Mouse (Mus musculus) regulatory T cell (primary cell): Measurements from ENCODE around the gene Cdkl3.

Source experiments
- in situ Hi-C: fragments of 300-600 bp; cut with MboI, MseI; formaldehyde crosslinking; loops from one replicate; pipeline ENCODE4 v1.15.1; 2025; ENCODE audit warnings: high pct_unique_total_duplicates

The Cdkl3 gene

DNA sequence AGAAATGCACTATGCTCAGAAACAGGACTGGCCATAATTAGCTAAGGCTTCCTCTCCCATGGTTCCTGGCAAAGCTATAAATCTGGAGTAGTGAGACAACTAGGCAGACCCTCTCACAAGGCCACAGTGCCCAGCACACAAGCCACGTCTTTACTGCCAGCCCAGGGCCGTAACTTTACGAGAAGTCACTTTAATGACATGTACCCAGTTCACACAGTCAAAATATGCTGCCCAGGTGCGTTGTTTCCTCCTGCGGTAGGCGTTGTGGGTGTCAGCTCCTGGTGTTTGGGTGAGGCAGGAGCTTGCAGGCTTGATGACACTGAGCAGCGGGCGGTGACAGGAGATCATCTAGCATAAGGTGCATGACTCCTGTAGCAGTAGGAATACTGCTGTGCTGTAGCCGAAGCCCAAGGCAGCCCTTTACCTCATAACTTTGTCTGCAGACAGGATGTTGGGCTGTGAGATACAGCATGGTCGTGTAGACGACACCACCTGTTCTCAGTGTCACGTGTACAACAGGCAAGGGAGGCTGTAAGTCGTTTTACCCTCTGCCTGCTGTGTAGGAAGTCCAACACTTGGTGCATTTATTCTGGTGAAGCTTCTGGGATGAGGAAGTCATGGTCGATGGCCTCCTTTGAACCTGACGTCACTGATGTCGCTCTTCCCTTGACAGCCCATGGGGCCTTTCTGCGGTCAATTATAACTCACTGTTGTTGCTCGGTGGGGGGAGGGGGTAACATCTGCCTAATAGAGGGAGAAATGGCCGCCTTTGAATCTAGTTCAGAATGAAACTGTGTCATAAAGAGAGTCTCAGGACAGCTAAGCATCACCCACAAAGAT, 72.0 kb downstream of the Cdkl3 start:
- in situ Hi-C loops = no loop called here

- in situ Hi-C loops = no loop called here
Measured at GRCm38 (mm10) chr11:52076742-52077352, 72.8 kb downstream of the Cdkl3 start.

GRCm38 (mm10) chr11:52077939-52078338, 73.9 kb downstream of the Cdkl3 start:
- in situ Hi-C loops = no loop called here

- in situ Hi-C loops = no loop called here
Measured at GRCm38 (mm10) chr11:52079978-52080377, 76.0 kb downstream of the Cdkl3 start.

DNA sequence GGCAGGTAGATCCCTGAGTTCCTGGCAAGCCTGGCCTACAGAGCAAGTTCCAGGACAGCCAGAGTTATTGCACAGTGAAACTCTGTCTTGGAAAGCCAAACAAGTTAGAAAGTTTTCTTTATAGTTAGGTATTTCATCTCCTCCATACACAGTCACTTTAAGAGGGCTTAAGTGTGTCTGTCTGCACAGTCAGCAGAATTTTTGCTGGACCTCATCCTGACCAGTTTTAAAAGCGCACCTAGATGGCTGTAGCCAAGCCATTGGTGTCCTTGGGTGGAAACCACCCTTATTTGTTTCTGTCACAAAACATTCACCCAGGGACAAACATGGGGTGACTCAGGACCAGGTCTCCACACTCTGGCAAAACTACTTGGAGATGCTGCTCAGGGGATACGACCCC, 76.6 kb downstream of the Cdkl3 start:
- in situ Hi-C loops = no loop called here

- in situ Hi-C loops = no loop called here
Measured at GRCm38 (mm10) chr11:52085857-52086203, 81.8 kb downstream of the Cdkl3 start.

DNA sequence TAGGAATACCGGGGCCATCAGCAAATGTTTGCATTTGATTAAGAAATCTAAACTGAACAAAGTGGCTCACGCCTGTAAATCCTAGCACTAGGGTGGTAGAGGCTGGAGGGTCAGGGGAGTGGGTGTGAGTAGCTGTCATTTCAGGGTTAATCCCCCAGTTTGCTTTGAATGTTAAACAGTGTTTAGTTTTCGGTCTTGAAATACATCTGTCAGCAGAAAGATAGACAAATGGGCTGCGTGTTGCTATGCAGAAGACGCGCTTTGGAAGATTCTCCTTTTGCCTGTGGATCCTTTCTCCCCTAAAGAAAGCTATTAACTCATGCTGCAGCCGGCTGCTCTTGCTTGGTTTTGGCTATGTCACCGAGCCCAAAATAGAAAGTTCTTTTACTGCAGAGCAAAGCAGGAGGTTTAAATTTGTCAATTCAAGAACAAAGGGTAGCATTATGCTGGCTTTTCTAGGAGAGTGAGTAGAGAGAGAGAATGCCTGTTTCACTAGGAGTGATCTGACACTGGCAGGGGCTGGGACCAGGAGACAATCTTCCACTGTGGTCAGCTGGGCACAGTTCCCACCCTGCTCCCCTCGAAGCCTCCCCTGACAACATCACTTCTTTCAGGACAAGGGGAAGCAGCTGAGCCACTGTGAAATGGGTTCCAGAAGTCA, 82.3 kb downstream of the Cdkl3 start:
- in situ Hi-C loops = no loop called here

DNA sequence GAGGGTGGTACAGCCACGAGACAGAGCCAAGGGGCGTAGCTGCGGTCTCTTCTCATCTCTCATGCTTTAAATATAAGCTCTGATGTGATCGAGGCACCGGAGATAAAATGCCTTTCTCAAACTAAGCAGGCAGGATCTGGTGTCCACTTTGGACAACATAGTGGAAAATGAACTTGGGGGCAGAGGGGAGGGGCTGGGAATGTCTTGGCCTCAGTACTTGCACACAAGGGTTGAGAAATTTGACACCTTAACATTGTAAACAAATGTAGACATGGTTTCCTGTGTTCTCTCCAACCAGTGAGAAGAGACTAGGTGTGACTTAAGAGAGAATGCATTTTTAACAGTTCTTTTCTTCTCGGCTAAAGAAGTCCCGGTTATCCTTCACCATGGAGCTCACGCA, 85.3 kb downstream of the Cdkl3 start:
- in situ Hi-C loops = no loop called here

GRCm38 (mm10) chr11:52091261-52091660, 87.2 kb downstream of the Cdkl3 start:
- in situ Hi-C loops = no loop called here

DNA sequence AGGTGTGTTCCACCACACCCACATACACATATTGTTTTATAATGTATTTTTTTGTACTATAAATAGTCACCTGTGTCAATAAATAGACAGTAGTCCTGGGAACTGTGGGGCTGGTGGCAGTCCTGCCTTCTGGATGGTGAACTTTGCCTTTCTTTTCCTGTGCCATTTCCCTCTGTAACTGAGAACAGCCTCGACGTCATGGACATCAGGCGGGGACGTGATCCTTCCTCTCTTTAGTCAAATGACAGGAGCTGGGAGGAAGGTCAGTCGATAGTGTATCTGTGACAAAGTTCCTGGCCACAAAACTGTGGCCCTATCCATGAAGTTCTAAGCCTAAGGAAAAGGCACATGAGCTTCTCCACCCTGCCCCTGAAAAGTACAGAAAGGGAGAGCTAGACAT, 90.5 kb downstream of the Cdkl3 start:
- in situ Hi-C loops = no loop called here

DNA sequence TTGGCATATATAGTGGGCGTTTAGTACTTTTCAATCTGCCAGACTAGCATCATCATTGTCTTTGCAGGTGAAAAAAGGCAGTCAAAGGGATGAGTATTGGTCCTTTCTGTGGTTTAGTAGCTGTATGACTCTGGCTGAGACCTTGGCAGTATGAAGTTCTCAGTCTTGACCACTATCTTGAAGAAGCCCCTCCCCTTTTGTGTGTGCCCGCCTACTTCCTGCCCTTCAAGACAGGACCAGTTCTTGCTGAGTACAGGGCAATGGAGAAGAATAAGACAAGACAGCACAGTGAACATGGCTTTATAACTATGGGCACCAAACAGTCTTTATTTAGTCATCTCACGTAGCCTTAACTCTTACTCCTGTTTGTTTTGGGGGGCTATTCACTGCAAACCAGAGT, 93.0 kb downstream of the Cdkl3 start:
- in situ Hi-C loops = no loop called here

GRCm38 (mm10) chr11:52097596-52097995, 93.6 kb downstream of the Cdkl3 start:
- in situ Hi-C loops = no loop called here

DNA sequence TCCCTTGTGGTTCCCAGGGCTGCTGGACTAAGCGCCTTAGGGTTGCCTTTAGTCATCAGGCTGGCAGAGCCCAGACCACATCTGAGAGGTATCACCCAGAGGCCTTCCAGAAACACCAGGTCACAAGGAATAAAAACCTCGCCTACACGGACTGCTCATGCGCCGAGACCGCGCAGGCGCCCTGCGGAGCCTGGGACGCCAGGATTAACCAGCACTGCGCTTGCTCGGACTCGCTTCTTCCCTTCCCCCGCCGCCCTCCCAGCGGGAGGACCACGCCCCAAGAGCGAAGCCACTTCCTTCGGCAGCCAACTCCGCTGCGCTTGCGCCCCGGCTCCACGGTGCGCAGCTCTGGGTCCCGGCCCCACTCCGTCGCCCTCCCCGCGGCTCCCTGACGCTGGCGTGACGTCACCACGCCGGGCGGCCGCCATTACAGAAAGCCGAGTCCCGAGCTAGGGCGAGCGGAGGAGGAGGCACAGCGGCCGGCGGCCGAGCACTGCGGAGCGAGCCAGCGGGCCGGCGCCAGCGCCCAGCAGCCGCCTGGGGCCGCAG, 94.5 kb downstream of the Cdkl3 start, which contains the start of gene Ppp2ca:
Gene Ppp2ca, plus strand, starts transcription at position 284 of the 549 bp plus-strand sequence.
- in situ Hi-C loops = no loop called here

GRCm38 (mm10) chr11:52099031-52099761, 95.2 kb downstream of the Cdkl3 start:
- in situ Hi-C loops = no loop called here

DNA sequence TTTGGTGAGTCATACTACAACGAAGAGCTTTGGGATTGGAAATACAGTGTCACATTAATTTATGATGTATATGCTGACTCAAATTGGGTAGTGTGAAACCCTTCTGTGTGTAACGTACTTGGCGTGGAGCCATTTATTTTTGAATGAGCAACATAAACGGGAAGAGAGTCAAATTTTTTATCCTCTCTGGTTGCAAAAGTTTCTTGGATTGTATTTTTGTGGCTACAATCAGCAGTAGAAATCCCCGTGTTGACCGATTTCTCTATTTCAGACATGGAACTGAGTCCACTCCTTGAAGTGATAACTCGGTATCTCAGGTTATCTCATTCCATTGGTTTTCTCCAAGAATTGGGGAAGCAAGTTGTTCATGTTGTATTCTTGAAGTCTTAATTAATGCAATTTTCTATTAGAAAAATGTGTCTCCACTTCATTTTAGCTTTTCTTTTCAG, 95.8 kb downstream of the Cdkl3 start:
- in situ Hi-C loops = no loop called here

DNA sequence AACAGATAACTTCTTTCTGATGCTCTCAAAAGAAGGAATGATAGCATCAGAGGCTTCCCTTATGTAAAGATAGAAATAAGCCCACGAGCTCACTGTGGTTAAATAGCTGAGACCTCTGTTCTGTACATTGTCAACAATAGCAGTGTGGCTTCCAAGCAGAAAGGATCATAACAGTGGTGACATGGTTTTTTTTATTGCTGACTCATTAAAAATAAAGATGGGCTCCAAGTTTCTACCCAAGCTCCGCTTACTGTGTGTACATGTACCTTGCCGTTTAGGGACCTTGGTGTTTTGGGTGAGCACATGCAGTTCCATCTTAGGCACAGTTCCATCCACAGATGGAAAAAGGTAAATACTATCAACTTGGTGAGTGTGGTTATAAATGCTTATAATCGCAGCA, 99.0 kb downstream of the Cdkl3 start:
- in situ Hi-C loops = no loop called here

GRCm38 (mm10) chr11:52105503-52105902, 101.5 kb downstream of the Cdkl3 start:
- in situ Hi-C loops = no loop called here

DNA sequence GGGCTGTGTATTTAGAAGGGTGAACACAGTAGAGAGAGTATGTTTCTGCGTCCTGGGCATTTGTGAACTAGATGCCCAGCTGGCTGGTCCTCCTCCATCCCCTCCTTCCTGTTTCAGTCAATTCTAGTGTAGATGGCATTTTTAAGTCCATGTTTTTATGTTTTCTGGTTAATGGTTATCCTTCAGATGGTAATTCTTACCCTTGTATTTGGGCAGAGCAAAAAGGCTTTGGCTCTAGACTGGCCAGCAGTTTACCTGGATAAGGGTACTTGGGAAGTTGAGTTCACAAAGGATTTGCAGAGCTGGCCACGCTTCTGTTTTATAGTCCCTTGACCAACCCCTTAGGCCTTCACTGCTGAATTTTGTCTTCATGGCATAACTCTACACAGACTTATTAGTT, 102.0 kb downstream of the Cdkl3 start:
- in situ Hi-C loops = no loop called here

DNA sequence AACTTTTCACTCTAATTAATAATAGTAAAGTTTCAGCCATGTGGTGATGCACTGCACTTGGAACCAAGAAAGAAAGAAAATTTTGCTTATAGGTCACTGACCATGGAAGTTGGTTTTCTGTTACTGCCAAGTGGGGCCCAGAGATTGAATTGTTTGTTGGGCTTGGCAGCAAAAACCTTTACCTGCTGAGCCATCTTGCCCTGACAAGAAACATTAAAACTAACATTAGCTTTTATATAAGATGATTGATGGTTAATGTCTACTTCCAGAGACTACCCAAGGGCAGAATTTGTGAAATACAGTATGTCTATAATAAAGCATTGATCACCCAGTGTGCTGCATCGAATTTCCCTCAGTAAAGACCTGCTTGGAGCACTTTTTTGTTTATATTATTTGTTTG, 102.4 kb downstream of the Cdkl3 start:
- in situ Hi-C loops = no loop called here

DNA sequence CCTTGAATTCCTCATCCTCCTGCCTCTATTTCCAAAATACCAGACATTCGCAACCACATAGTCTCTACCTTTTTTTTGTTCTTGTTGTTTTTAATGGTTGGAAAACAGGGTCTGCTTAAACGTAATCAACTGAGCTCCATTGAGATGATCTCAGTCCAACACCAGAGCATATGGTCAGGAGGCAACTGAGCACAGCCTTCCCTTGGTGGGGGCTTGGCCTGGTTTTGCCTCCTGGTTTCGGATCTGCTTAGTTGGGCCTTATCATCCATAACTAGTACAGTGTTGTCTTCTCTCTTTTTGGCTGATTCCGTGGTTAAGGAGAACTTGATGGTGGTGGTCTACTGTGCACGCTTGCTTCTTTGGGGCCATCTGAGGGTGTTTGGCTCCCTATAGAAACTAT, 104.8 kb downstream of the Cdkl3 start:
- in situ Hi-C loops = no loop called here

DNA sequence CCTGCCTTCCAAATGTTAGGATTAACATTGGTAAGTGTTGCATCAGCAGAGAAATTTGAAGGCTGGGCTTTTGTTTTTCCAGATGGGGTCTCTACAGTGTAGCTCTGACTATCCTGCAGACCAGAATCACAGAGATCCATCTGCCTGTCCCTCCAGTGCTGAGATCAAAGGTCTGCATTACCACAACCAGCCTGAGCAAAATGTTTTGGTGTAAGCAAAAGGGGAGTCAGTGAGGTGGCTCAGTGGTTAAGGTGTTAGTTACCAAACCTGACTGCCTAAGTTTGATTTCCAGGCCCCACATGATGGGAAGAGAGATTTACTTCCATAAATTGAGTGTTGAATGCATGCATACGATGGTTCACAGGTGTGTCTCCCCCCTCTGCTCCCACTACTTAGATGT, 105.4 kb downstream of the Cdkl3 start:
- in situ Hi-C loops = no loop called here

DNA sequence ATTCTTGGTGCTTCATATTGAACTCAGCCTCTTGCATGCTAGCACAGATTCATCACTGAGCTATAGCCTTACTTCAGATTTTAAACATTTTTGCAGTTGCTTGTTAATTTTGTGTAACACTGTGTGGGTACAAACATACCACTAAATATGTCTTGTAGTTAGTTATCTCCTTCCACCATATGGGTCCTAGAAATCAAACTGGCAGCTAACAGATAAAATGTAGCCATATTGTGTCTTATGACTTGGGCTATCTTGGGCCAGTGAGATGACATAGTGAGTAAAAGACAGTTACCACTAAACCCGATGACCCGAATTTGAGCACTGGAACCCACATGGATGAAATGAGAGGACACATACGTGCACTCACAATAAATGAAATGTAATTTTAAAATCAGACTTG, 111.5 kb downstream of the Cdkl3 start:
- in situ Hi-C loops = no loop called here
